Mouse (Mus musculus) forebrain, embryonic 12.5 days (tissue): ENCODE measurements at regions not wholly inside any gene's neighbourhood (a gene's known extent, or its start where the extent isn't known, plus 50 kb on each side); places are given as distances from the start of the nearest gene placed in this dataset.
A peak's percentile ranks its signal among the peaks of the same experiment; 100 is the strongest.

Experiments used
- ATAC-seq: fragments of 200-750 bp; cut with Nextera tagmentation; 2 replicates; pipeline ENCODE4 v1.8.0; 2017; ENCODE audit warnings: moderate TSS enrichment; ENCODE audit not compliant: low FRiP score
- H3K27ac ChIP-seq: fragments of 300-500 bp; sonication (generic); 2 replicates; pipeline ENCODE4 v1.5.1; 2016; ENCODE audit warnings: mild to moderate bottlenecking
- H3K27me3 ChIP-seq: fragments of 300-500 bp; sonication (generic); 2 replicates; pipeline ENCODE4 v1.6.1; 2016; ENCODE audit warnings: mild to moderate bottlenecking
- H3K36me3 ChIP-seq: fragments of 300-500 bp; sonication (generic); replicated peaks from 2 replicates; pipeline ENCODE4 v1.6.1; 2016; ENCODE audit warnings: mild to moderate bottlenecking
- H3K4me1 ChIP-seq: fragments of 300-500 bp; sonication (generic); 2 replicates; pipeline ENCODE4 v1.6.1; 2016
- H3K4me2 ChIP-seq: fragments of 300-500 bp; sonication (generic); 2 replicates; pipeline ENCODE4 v1.6.1; 2016; ENCODE audit warnings: mild to moderate bottlenecking, moderate library complexity
- H3K4me3 ChIP-seq: fragments of 300-500 bp; sonication (generic); replicated peaks from 2 replicates; pipeline ENCODE4 v1.5.1; 2016; ENCODE audit warnings: mild to moderate bottlenecking
- H3K9ac ChIP-seq: fragments of 300-500 bp; sonication (generic); 2 replicates; pipeline ENCODE4 v1.6.1; 2016; ENCODE audit warnings: mild to moderate bottlenecking
- H3K9me3 ChIP-seq: fragments of 300-500 bp; sonication (generic); 2 replicates; pipeline ENCODE4 v1.6.1; 2016
- WGBS: fragments of 180-500 bp; shearing (Covaris S2); methylation state at CpG from one replicate; pipeline ENCODE4 v1.1.7; 2016; 5-methylcytosine and 5-hydroxymethylcytosine counted together

GRCm38 (mm10) chr9:74656392-74656791 is 205.3 kb upstream of the Onecut1 start:
- Histone ChIP-seq H3K9ac (no peak overlapping the region), H3K4me1 (no peaks in the 10 kb centered on the region), H3K27ac (no peak overlapping the region), H3K36me3 (no peaks in the 10 kb centered on the region), H3K27me3 (no peaks in the 10 kb centered on the region), H3K9me3 (no peaks in the 10 kb centered on the region), H3K4me2 (no peak overlapping the region), H3K4me3 (no peak overlapping the region)
- no peak for ATAC-seq
- 83% methylated on average over 10 of the region's 10 CpGs for whole genome bisulfite sequencing

DNA sequence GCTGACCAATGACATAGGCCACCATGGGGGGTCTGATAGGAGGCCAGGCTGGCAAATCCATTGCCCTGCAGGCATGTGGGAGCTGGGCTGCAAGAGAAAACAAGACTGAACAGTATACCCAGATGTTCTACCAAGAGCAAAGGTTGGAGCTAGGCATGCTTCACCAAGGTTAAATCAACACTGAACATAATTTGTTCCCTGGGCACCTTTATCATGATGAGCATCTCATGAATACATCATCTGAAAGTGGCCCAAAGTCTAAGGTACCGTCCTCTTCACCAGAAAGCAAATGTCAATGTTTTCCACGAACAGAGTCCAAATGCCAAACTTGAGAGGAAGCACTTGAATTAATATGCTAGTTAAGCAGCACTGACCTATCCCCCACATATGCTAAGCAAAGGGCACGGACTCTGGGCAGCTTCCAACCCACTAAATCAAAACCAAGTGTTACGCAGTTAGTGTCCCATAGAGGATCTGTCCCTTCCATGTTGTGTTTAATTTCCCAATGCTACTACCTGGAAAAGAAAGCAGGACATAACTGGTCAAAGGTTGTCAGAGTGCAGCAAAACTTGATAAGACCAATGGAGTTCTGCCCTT is 190.3 kb upstream of the Onecut1 start:
- Histone ChIP-seq H3K4me1 (no peaks in the 10 kb centered on the region), H3K27me3 (no peaks in the 10 kb centered on the region), H3K4me2 (no peak overlapping the region), H3K27ac (no peak overlapping the region), H3K4me3 (no peak overlapping the region), H3K9me3 (no peaks in the 10 kb centered on the region), H3K36me3 (no peaks in the 10 kb centered on the region), H3K9ac (no peak overlapping the region)
- ATAC-seq, result no peak
- WGBS, result 86% methylated on average over 4 of the region's 4 CpGs

GRCm38 (mm10) chr9:74672261-74672660 is 189.5 kb upstream of the Onecut1 start:
- WGBS, result 92% methylated on average over 7 of the region's 7 CpGs
- no peak for ATAC-seq

DNA sequence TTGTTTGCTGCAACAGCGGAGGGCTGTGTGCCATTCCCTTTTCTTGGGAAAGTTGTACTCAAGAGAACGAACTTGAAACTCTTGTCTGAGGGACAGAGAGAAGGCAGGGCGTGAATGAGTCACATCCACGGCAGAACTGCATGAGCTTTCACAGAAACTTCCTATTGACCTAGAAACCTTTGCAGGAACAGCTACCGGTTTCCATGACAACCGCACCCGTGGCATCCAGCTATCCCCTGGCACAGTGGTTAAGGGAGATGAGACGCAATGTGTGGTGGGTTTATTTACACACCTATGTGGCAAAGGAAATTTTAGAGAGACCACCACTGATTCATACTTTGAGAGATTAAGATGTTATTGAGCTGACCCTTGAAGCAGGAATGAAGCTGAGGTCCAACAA is 163.5 kb upstream of the Onecut1 start:
- peaks cover 2% of the 10 kb centered on the region; the same call in 1 of the 2 replicates for H3K4me1 ChIP-seq
- H3K4me3 ChIP-seq, result no peak overlapping the region
- no peak overlapping the region for H3K4me2 ChIP-seq
- no peak overlapping the region for H3K9ac ChIP-seq
- 69% methylated on average over 8 of the region's 8 CpGs for WGBS
- no peaks in the 10 kb centered on the region for H3K9me3 ChIP-seq
- no peaks in the 10 kb centered on the region for H3K36me3 ChIP-seq
- no peak overlapping the region for H3K27ac ChIP-seq
- no peaks in the 10 kb centered on the region for H3K27me3 ChIP-seq
- ATAC-seq, result no peak

More at GRCm38 (mm10) chr9:74672261-74672660, 189.5 kb upstream of the Onecut1 start:
- no peaks in the 10 kb centered on the region for H3K27me3 ChIP-seq
- H3K4me3 ChIP-seq, result no peak overlapping the region
- H3K9me3 ChIP-seq, result no peaks in the 10 kb centered on the region
- no peak overlapping the region for H3K27ac ChIP-seq
- no peaks in the 10 kb centered on the region for H3K36me3 ChIP-seq
- no peak overlapping the region for H3K4me2 ChIP-seq
- H3K9ac ChIP-seq, result no peak overlapping the region
- no peaks in the 10 kb centered on the region for H3K4me1 ChIP-seq

DNA sequence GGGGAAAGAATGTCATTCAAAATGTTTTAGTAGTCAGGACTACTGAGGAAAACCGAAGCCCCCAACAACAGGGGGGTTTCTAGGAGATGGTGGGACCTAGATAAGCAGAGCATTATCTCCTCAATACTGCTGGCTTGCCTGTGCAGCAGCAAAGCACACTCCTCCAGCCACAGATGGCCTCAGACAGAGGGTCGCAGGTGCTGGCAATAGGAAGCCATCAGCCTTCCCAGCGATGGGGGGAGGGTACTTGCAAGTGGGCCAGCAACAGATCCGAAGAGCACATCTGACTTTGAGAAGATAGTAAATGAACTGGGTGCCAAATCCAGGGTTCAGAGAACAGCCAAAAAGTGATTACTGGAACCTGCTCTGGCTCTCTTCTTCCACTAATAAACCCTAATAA is 156.0 kb upstream of the Onecut1 start:
- H3K4me3 ChIP-seq, result no peak overlapping the region
- no peak overlapping the region for H3K4me2 ChIP-seq
- no peak overlapping the region for H3K9ac ChIP-seq
- no peaks in the 10 kb centered on the region for H3K9me3 ChIP-seq
- ATAC-seq, result 0 out of 2 replicates have a peak, but pooled peaks have one; percentile 54
- H3K27me3 ChIP-seq, result no peaks in the 10 kb centered on the region
- no peaks in the 10 kb centered on the region for H3K36me3 ChIP-seq
- H3K4me1 ChIP-seq, result peaks cover 18% of the 10 kb centered on the region
- H3K27ac ChIP-seq, result no peak overlapping the region
- 45% methylated on average over 4 of the region's 4 CpGs for WGBS

DNA sequence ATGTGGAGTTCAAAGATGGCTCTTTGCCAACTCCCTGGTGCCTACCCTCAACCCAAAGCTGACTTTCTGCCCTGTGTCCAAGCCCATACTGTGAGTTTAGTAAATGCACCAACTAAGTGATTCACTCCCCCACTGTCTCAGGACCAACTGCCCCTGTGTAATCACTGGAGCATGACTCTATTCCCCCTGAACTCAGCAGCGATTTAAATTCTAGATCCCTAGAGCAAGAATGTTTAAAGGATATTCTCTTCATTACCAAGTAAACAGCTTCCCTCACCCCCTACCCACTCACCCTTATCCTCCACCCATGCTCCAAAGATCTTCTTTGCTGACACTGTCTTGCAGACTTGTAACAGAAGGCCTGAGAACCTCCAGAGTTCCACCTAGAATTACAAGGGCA is 154.1 kb upstream of the Onecut1 start:
- Histone ChIP-seq H3K36me3 (no peaks in the 10 kb centered on the region), H3K9ac (no peak overlapping the region), H3K4me2 (no peak overlapping the region), H3K27ac (no peak overlapping the region), H3K27me3 (no peaks in the 10 kb centered on the region), H3K4me1 (peaks cover 18% of the 10 kb centered on the region), H3K9me3 (no peaks in the 10 kb centered on the region), H3K4me3 (no peak overlapping the region)
- WGBS, result 33% methylated on average over 1 of the region's 1 CpGs
- ATAC-seq, result no peak

DNA sequence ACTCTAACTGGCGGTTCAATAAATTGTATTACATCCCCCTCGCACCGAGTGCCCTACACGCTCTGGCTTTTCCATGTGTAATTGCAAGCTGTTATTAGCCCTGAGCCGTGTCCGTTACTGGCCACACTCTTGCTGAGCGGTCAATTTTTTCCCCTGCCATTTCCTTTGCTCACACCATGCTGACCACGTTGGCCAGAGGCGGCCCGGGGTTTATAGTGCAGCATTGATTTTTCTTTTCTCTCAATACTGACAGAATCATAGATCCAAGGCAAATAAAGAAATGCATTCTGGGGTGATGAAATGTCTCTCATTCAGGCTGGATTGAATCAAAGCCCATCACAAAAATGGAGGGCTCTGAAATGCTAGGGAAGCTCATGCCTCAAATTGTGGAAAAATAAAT is 150.0 kb upstream of the Onecut1 start:
- Histone ChIP-seq H3K9me3 (no peaks in the 10 kb centered on the region), H3K4me1 (peaks cover 9% of the 10 kb centered on the region), H3K27me3 (no peaks in the 10 kb centered on the region), H3K4me3 (no peak overlapping the region), H3K27ac (no peak overlapping the region), H3K36me3 (no peaks in the 10 kb centered on the region), H3K4me2 (no peak overlapping the region), H3K9ac (no peak overlapping the region)
- WGBS, result 92% methylated on average over 10 of the region's 10 CpGs
- no peak for ATAC-seq

GRCm38 (mm10) chr9:74732451-74732850 is 129.3 kb upstream of the Onecut1 start:
- no peaks in the 10 kb centered on the region for H3K4me1 ChIP-seq
- whole genome bisulfite sequencing, result 90% methylated on average over 5 of the region's 5 CpGs
- H3K4me2 ChIP-seq, result no peak overlapping the region
- H3K9me3 ChIP-seq, result no peaks in the 10 kb centered on the region
- H3K27ac ChIP-seq, result no peak overlapping the region
- ATAC-seq, result no peak
- no peak overlapping the region for H3K4me3 ChIP-seq
- H3K27me3 ChIP-seq, result no peaks in the 10 kb centered on the region
- no peak overlapping the region for H3K9ac ChIP-seq
- no peaks in the 10 kb centered on the region for H3K36me3 ChIP-seq

DNA sequence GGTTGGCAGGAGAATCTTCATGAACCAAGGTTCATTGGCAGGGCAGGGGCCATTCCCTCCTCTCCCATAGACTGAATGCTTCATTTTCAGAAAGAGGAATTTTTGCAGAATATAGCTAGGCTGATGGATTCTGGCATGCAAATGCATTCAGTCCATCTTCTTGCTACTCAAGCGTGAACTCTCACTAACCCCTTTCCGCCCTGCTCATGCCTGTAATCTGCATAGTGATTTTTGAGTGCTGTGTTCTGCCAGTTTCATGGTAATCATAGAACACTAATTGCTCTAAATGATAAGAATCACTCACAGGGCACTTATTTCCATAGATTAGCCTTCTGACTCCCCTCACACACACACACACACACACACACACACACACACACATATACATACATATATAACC is 119.8 kb upstream of the Onecut1 start:
- no peaks in the 10 kb centered on the region for H3K36me3 ChIP-seq
- no peaks in the 10 kb centered on the region; the same call in 1 of the 2 replicates for H3K4me1 ChIP-seq
- H3K4me3 ChIP-seq, result no peak overlapping the region
- no peaks in the 10 kb centered on the region for H3K9me3 ChIP-seq
- H3K27me3 ChIP-seq, result no peaks in the 10 kb centered on the region
- WGBS, result 83% methylated on average over 2 of the region's 2 CpGs
- ATAC-seq, result no peak
- H3K4me2 ChIP-seq, result no peak overlapping the region
- H3K9ac ChIP-seq, result no peak overlapping the region
- no peak overlapping the region for H3K27ac ChIP-seq

GRCm38 (mm10) chr9:74747886-74748285 is 113.8 kb upstream of the Onecut1 start:
- no peak overlapping the region for H3K4me3 ChIP-seq
- H3K27me3 ChIP-seq, result no peaks in the 10 kb centered on the region
- no peaks in the 10 kb centered on the region for H3K4me1 ChIP-seq
- no peak overlapping the region for H3K4me2 ChIP-seq
- 79% methylated on average over 7 of the region's 7 CpGs for WGBS
- no peak overlapping the region for H3K27ac ChIP-seq
- no peaks in the 10 kb centered on the region for H3K9me3 ChIP-seq
- H3K9ac ChIP-seq, result no peak overlapping the region
- ATAC-seq, result no peak
- H3K36me3 ChIP-seq, result no peaks in the 10 kb centered on the region

DNA sequence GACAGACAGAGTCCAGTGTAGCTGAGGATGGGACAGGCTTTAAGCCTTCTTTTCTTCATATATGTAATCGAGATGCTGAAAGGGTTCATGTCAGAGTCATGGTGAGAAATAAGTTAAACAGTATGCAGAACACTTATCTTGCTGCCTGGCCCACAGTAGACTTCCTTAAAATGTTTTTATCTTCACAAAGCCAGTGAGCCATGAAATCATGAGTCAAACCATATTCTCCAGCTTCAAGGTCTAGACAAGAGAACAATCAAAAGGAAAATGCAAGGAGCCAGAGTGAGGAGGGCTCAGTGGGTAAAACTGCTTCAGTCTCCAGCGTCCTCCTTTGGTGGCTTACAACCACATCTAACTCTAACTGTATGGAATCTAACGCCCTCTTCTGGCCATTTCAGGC is 103.7 kb upstream of the Onecut1 start:
- Histone ChIP-seq H3K36me3 (no peaks in the 10 kb centered on the region), H3K9me3 (no peaks in the 10 kb centered on the region), H3K9ac (no peak overlapping the region), H3K4me2 (no peak overlapping the region), H3K4me1 (no peaks in the 10 kb centered on the region), H3K4me3 (no peak overlapping the region), H3K27ac (no peak overlapping the region), H3K27me3 (no peaks in the 10 kb centered on the region)
- WGBS, result 77% methylated on average over 3 of the region's 3 CpGs
- no peak for ATAC-seq

DNA sequence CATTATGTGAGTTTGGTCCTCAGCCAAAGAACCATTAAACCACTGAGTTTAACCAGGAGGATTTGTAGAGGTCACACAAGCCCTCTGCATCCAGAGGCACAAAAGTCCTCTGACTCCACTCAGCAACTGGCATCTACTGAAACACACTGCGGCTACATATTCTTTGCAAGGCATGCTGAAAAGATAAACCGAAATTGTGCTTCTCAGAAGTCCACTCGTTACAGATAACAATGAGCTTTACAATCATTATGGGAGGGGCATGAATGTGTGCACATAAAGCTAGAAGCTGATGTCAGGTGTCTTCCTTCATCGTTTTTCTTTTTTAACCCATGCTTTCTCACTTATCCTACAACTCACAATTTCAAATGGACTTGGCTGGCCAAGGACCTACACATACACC is 102.8 kb upstream of the Onecut1 start:
- Histone ChIP-seq H3K9ac (no peak overlapping the region), H3K4me3 (no peak overlapping the region), H3K36me3 (no peaks in the 10 kb centered on the region), H3K27me3 (no peaks in the 10 kb centered on the region), H3K27ac (no peak overlapping the region), H3K4me1 (no peaks in the 10 kb centered on the region), H3K9me3 (no peaks in the 10 kb centered on the region), H3K4me2 (no peak overlapping the region)
- WGBS, result 87% methylated on average over 4 of the region's 4 CpGs
- no peak for ATAC-seq

GRCm38 (mm10) chr9:74780419-74780818 is 81.3 kb upstream of the Onecut1 start:
- Histone ChIP-seq H3K27ac (no peak overlapping the region), H3K4me3 (no peak overlapping the region), H3K27me3 (no peaks in the 10 kb centered on the region), H3K36me3 (no peaks in the 10 kb centered on the region), H3K4me1 (peaks cover 11% of the 10 kb centered on the region; the same call in 1 of the 2 replicates), H3K9me3 (no peaks in the 10 kb centered on the region), H3K4me2 (no peak overlapping the region), H3K9ac (no peak overlapping the region)
- ATAC-seq, result no peak
- WGBS, result 87% methylated on average over 3 of the region's 3 CpGs
